Mouse (Mus musculus): Measurements from ENCODE around the gene Defb19.

- TF ChIP-seq CTCF (IDR thresholded peaks at IDR 0.05; ENCODE audit: extremely low read depth, insufficient read depth, insufficient read length, insufficient replicate concordance) = no peak
- TF ChIP-seq POLR2A (IDR thresholded peaks at IDR 0.05; ENCODE audit: low read depth, low read length) = no peak
Measured at GRCm38 (mm10) chr2:152612193-152612592, 32.1 kb upstream of the Defb19 start.

Data from spleen, adult 2 months (tissue).